Mouse (Mus musculus) bone marrow macrophage, adult 2 months (primary cell): ENCODE results near the gene Ttc7. TPM values are rescaled to one million over a fixed set of nuclear protein-coding genes. Genes with fewer than 3 reads are reported as not detected.

Experiments
- H3K27ac ChIP-seq: 2 replicates; pipeline ENCODE4 v1.5.1; 2012; ENCODE audit warnings: low read depth, low read length; ENCODE audit not compliant: insufficient read depth
- H3K4me1 ChIP-seq: 2 replicates; pipeline ENCODE4 v1.6.1; 2012; ENCODE audit warnings: low read length; ENCODE audit not compliant: control insufficient read depth, insufficient read depth
- H3K4me3 ChIP-seq: 2 replicates; pipeline ENCODE4 v1.5.1; 2012; ENCODE audit warnings: mild to moderate bottlenecking, low read length, moderate library complexity; ENCODE audit not compliant: insufficient read depth
- CTCF ChIP-seq: IDR thresholded peaks from 2 replicates; pipeline ENCODE4 v1.5.1; 2012; ENCODE audit warnings: low read depth, mild to moderate bottlenecking, low read length, moderate library complexity
- POLR2A ChIP-seq: IDR thresholded peaks from 2 replicates; pipeline ENCODE4 v1.6.1; 2012; ENCODE audit warnings: mild to moderate bottlenecking, low read depth, low read length, borderline replicate concordance
- polyA plus RNA-seq: library from polyadenylated mRNA; stranded (reverse); fragments of >200 nt; gene quantifications from 2 replicates; pipeline ENCODE4 v1.2.4, GENCODE M21; 2012; ENCODE audit not compliant: missing spikeins, insufficient read depth, insufficient read length

Gene Ttc7
- polyA plus RNA-seq, 1 experiment = 93.3 TPM

DNA sequence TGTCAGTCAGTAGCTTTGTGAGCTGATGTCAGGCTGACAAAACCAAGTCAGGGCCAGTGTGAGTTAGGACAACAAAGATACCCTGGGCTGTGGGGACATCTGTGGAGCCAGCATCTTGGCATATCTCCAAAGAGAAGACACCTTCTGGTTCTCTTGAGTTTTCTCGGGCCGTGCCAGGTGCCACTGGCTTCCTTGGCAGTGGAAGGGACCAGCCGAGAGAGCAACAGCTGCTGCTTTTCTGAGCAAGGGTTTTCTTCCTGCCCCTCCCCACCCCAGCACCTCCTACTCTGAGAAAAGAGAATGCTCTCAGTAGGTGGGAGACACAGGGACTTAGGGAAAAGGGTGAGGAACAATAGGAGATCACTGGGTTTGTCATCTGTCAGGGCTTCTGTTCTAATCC lies 78.4 kb downstream of the Ttc7 start:
- Histone ChIP-seq H3K4me3 (no peak overlapping the region), H3K4me1 (peaks cover 8% of the 10 kb centered on the region; the same call in 1 of the 2 replicates), H3K27ac (no peak overlapping the region)
- TF ChIP-seq CTCF = no peak
- TF ChIP-seq POLR2A = no peak

DNA sequence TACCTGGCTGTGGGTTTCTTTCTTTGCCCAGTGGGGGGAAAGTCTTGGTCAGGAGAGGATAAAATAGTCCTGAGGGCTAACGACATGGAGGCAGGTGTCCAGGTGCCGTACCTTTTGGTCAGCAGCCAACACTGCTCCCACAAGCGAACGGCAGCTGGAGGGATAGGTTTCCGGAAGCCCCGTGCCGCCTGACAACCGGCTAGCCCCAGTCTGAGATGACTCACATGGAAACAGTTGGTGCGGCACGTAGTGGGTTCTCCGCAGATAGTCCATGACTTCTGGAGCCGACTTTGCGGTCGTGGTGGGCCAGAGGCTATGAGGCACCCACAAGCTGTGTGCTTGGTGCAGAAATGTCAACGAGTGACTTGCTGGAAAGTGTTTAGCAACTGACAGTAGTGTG lies 81.4 kb downstream of the Ttc7 start:
- Histone ChIP-seq H3K4me3 (no peak overlapping the region), H3K4me1 (peaks cover 8% of the 10 kb centered on the region; the same call in 1 of the 2 replicates), H3K27ac (no peak overlapping the region)
- TF ChIP-seq POLR2A = no peak
- no peak for TF ChIP-seq CTCF

DNA sequence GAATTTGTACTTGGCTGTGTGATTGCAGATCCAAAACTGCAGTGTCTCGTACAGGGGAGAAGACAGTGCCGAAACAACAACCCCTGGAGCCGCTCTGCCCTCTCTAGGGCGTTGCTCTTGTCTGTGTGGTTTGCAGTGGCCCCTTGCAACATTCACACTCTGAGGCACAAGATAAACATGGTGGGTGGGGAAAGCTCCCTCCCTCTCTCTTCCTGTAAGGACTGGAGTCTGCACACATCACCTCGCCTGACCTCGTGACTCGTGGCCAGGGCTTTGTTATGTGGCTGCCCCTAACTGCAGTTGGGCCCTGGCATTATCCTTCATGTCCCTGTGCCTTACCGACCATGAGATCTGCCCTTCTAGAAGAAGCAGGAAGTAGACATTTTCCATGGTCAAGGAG lies 82.6 kb downstream of the Ttc7 start:
- Histone ChIP-seq H3K4me3 (no peak overlapping the region), H3K27ac (no peak overlapping the region), H3K4me1 (peaks cover 8% of the 10 kb centered on the region; the same call in 1 of the 2 replicates)
- TF ChIP-seq CTCF (no peak), POLR2A (no peak)

DNA sequence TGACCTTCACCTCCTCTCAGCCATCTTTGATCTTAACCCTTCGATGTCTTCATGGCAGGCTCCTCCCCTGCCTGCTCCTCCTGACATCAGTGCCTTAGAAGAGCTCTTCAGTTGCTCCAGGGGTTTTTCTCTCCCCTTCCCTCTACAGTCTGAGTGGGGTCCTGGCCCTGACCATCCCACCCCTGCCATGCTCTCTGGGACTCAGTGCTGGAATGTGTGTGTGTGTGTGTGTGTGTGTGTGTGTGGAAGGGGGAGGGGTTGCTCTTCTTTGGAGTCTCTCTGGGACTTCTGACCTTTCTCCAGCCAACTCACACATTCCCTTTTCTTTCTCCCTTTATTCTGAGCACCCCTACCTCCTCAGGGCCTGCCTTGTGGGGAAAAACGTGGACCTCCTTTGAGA lies 83.8 kb downstream of the Ttc7 start:
- H3K27ac ChIP-seq = no peak overlapping the region
- TF ChIP-seq CTCF (no peak), POLR2A (no peak)
- H3K4me1 ChIP-seq = peaks cover 8% of the 10 kb centered on the region; the same call in 1 of the 2 replicates
- H3K4me3 ChIP-seq = no peak overlapping the region

DNA sequence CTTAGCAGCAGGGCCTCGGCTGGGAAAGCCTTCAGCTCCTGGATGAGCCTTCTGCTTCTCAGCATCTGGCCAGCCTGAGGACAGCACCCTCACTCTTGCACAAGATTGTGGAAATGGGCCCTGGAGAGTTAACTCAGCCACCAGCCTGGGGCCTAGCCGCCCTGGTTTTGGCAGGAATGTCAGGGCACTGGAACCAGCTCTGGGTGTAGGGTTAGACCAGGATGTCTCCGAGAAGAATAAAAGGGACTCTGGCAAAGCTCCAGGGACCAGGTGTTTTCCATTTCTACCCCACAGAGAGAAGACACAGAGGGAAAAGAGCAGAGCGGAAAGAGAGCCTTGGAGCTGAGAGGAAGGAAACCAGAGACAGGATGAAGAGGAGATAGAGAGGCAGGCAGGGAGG lies 84.5 kb downstream of the Ttc7 start:
- peaks cover 8% of the 10 kb centered on the region; the same call in 1 of the 2 replicates for H3K4me1 ChIP-seq
- no peak overlapping the region for H3K4me3 ChIP-seq
- no peak overlapping the region for H3K27ac ChIP-seq
- TF ChIP-seq CTCF (no peak), POLR2A (no peak)

DNA sequence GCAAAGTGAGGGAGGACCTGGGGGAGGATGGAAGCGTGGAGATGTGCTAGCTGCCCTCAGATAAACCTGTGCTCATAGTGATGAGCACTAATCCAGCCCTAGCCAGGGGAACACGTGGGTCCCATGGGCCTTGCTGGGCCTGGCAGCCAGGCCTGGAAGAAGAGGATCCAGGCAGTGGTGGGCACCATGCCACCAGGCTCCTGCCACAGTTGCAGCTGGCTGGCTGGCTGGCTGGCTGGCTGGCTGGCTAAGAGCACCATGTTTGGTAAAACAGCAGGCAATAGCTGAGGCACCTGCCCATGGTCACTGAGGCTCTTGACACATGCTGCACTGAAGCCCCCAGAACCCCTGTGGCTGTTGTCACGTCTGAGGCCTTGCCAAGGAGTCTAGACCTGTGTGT lies 85.0 kb downstream of the Ttc7 start:
- H3K27ac ChIP-seq = no peak overlapping the region
- TF ChIP-seq POLR2A (no peak), CTCF (no peak)
- H3K4me3 ChIP-seq = no peak overlapping the region
- peaks cover 8% of the 10 kb centered on the region; the same call in 1 of the 2 replicates for H3K4me1 ChIP-seq

DNA sequence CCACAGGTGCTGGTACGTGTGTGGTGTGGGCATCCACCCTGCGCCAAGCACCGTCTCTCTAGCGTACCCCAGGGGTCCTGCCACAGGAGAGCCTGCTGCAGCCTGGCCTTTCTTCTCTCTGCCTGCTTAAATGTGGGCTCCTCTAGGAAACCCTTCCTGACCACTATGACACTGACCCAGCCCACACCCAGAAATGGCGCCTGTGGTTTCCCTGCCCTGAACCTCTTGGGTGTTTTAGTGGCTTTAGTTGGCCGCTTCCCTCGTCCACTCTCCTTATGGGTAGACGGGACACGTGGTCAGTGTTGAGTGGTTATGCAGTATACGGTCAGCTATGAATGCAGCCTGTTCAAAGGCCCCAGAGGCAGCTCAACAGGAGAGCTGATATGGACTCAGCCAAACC lies 85.8 kb downstream of the Ttc7 start:
- Histone ChIP-seq H3K27ac (no peak overlapping the region), H3K4me3 (no peak overlapping the region), H3K4me1 (peaks cover 8% of the 10 kb centered on the region; the same call in 1 of the 2 replicates)
- TF ChIP-seq POLR2A (no peak), CTCF (no peak)

DNA sequence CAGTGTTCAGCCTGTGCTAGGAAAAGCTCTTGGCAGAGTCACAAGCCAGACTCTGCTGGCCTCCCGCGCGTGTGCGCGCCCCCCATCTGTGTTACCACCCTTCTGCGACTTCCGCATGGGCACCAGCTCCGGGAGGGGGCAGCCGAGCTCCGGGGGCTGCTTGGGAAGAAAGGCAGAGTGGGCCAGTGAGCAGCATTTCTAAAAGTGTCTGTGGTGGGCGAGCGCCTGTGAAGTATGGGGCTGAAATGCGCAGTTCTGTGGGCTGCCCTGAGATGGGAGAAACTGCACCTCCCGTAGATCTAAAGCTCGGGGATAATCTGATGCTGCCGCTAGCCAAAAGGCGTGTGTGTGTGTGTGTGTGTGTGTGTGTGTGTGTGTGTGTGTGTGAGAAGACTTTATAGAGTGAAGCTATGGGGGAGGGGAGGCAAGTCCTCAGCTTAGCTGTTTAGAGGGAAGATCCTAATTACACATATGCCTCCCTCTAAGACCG lies 86.6 kb downstream of the Ttc7 start:
- H3K27ac ChIP-seq = no peak overlapping the region
- no peak overlapping the region for H3K4me3 ChIP-seq
- no peak for TF ChIP-seq CTCF
- no peak for TF ChIP-seq POLR2A
- H3K4me1 ChIP-seq = peaks cover 8% of the 10 kb centered on the region; the same call in 1 of the 2 replicates

DNA sequence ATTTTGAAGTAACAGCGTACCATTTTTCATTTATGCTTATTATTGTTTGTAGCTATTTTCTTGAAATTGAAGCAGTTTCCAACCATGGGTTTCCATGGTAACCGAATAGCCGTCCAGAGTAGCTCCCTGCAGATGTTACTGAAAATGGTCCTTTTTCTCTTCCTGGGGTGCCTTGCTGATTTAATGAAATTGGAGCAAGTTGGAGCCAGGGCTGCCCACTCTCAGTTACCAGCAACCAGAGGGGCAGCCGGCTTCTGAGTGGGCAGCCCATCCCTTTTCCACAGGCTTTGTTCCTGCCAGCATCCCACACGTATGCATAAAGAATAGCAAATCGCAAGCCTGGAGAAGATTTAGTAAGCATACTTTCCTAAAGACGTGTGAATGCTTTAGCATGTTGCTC lies 89.5 kb downstream of the Ttc7 start:
- Histone ChIP-seq H3K4me3 (no peak overlapping the region), H3K4me1 (peaks cover 16% of the 10 kb centered on the region), H3K27ac (no peak overlapping the region)
- TF ChIP-seq POLR2A (no peak), CTCF (no peak)

DNA sequence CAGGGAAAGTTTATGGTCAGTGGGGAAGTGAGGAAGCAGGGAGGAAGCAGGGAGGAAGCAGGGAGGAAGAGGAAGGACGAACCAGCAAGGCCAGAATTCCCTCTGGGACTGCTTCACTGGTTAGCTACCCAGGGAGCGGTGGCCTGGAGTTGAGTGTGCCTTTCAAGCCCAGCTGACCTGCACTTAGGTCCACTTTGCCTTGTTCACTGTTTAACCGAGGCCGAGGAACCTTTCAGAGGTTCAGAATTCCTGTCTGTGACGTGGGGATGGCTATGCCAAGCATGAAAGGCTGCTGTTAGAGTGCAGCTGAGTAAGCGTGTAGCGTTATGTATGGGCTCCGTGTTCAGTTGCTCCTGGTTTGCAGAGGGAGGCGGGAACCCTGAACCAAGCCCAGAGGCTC lies 90.6 kb downstream of the Ttc7 start:
- Histone ChIP-seq H3K4me3 (no peak overlapping the region), H3K27ac (no peak overlapping the region), H3K4me1 (peaks cover 23% of the 10 kb centered on the region)
- TF ChIP-seq POLR2A (no peak), CTCF (no peak)
